Mouse (Mus musculus) intestine, postnatal 0 days (tissue): ENCODE measurements around the gene Tpm3. TPM values are rescaled to one million over a fixed set of nuclear protein-coding genes. Genes with fewer than 3 reads are reported as not detected.
A peak's percentile ranks its signal among the peaks of the same experiment; 100 is the strongest.

Source experiments
- ATAC-seq: fragments of 200-750 bp; cut with Nextera tagmentation; 2 replicates; pipeline ENCODE4 v1.8.0; 2017; ENCODE audit warnings: mild to moderate bottlenecking, moderate TSS enrichment, moderate library complexity
- H3K27ac ChIP-seq: fragments of 300-500 bp; sonication (generic); 2 replicates; pipeline ENCODE4 v1.5.1; 2014; ENCODE audit warnings: mild to moderate bottlenecking, low read depth, low read length, moderate library complexity
- H3K27me3 ChIP-seq: fragments of 300-500 bp; sonication (generic); replicated peaks from 2 replicates; pipeline ENCODE4 v1.6.1; 2014; ENCODE audit warnings: low read length, mixed read lengths; ENCODE audit not compliant: control insufficient read depth, insufficient read depth
- H3K36me3 ChIP-seq: fragments of 300-500 bp; sonication (generic); 2 replicates; pipeline ENCODE4 v1.6.1; 2014; ENCODE audit warnings: mild to moderate bottlenecking, moderate library complexity; ENCODE audit not compliant: control insufficient read depth, insufficient read depth
- H3K4me1 ChIP-seq: fragments of 300-500 bp; sonication (generic); replicated peaks from 2 replicates; pipeline ENCODE4 v1.6.1; 2014; ENCODE audit warnings: antibody characterized with exemption, low read length, mixed read lengths; ENCODE audit not compliant: control insufficient read depth, insufficient read depth
- H3K4me2 ChIP-seq: fragments of 300-500 bp; sonication (generic); replicated peaks from 2 replicates; pipeline ENCODE4 v1.6.1; 2014; ENCODE audit warnings: low read depth, mild to moderate bottlenecking, moderate library complexity
- H3K4me3 ChIP-seq: fragments of 300-500 bp; sonication (generic); 2 replicates; pipeline ENCODE4 v1.5.1; 2014; ENCODE audit warnings: low read depth, low read length
- H3K9ac ChIP-seq: fragments of 300-500 bp; sonication (generic); 2 replicates; pipeline ENCODE4 v1.6.1; 2014; ENCODE audit warnings: mild to moderate bottlenecking, low read depth, low read length
- H3K9me3 ChIP-seq: fragments of 300-500 bp; sonication (generic); 2 replicates; pipeline ENCODE4 v1.6.1; 2016; ENCODE audit warnings: mixed run types; ENCODE audit not compliant: control insufficient read depth
- CTCF ChIP-seq: sonication (generic); IDR thresholded peaks from 2 replicates; pipeline ENCODE4 v1.5.1; 2016; ENCODE audit warnings: low read depth, mild to moderate bottlenecking, control low read depth, antibody characterized with exemption, moderate library complexity
- WGBS: fragments of 180-500 bp; shearing (Covaris S2); extraction: QIAGEN DNeasy Blood & Tissue Kit; methylation state at CpG from one replicate; pipeline ENCODE4 v1.1.7; 2014; 5-methylcytosine and 5-hydroxymethylcytosine counted together
- polyA plus RNA-seq: library from polyadenylated mRNA; unstranded; fragments of >200 nt; fragmentation: Nextera tagmentation; extraction: Ambion mirVana; gene quantifications from 2 replicates; pipeline ENCODE4 v1.2.1, GENCODE M21; 2015

The Tpm3 gene
- polyA plus RNA-seq, 1 experiment from 2014 or later = 311 TPM

DNA sequence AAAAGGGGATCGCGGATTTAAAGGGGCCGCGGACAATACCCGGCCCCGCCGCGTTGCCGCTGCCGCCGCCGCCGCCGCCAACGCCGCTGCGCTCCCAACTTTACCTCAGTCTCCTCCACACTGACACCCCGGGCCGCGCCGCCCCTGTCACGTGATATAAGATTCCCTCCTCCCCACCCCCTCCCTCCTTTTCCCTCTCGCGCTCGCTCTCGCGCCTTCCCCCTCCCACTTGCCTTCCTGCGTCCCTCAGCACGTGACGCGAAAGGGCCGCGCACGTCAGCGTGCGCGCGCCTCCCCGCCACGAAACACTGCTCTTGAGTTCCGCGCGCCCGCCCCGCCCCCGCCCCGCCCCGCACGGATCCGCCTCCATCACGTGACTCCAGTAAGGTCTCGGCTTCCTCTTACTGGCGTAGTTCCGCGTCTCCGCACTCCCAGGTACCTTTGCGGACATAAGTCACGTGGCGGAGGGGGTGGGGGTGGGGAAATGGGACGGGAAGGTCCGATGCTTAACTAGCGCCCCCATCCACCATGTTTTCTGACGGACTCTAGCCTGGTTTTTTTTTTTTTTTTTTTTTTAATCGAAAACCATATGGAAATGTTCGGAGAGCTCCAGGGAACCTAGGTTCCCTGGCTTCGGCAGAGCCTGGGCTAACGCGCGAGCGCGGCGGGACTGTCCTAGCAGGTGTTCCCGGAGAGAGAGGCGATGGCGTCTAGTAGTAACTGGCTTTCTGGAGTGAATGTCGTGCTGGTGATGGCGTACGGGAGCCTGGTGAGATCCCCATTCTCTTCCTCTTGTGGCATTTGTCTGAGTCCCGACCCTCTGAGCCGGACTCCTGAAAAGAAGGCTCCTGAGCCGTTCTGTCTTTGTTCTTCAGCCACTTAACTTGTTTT, 19.9 kb upstream of the Tpm3 start, which contains the start of gene Ubap2l:
Gene Ubap2l (minus strand): TSS at position 278 of the 891 bp plus-strand sequence.
- ATAC-seq = peak; percentile 97
- TF ChIP-seq CTCF = peak; percentile 50
- no peaks in the 10 kb centered on the region for H3K27me3 ChIP-seq
- peak within 1 kb of the TSS; percentile 90 for H3K4me3 ChIP-seq
- peak within 1 kb of the TSS; percentile 97 for H3K9ac ChIP-seq
- H3K36me3 ChIP-seq = peaks cover 21% of the 10 kb centered on the region
- peak within 1 kb of the TSS; percentile 79 for H3K4me2 ChIP-seq
- H3K4me1 ChIP-seq = 0 out of 2 replicates have a peak, but pooled peaks cover 2% of the 10 kb centered on the region
- no peaks in the 10 kb centered on the region for H3K9me3 ChIP-seq
- WGBS = under 1% methylated on average over 71 of the region's 81 CpGs
- peak within 1 kb of the TSS; percentile 92 for H3K27ac ChIP-seq

DNA sequence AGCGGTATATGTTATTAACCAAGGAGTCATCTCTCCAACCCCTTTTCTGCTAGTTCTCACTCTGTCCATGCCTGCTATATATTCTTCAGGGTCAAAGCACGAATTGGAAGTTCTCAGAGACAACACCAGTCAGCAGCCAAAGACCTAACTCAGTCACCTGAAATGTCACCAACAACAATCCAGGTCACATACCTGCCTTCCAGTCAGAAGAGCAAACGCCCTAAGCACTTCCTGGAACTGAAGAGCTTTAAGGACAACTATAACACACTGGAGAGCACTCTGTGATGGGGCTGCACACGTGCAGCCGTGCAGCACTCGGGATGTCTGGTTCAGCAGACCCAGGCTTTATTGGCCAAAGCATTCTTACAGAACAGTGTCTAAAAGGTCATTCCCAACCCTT, 10.9 kb upstream of the Tpm3 start:
- Histone ChIP-seq H3K4me2 (no peak overlapping the region), H3K36me3 (peaks cover 43% of the 10 kb centered on the region), H3K27ac (no peak overlapping the region), H3K9me3 (no peaks in the 10 kb centered on the region), H3K4me3 (no peak overlapping the region), H3K9ac (no peak overlapping the region), H3K4me1 (no peaks in the 10 kb centered on the region), H3K27me3 (no peaks in the 10 kb centered on the region)
- TF ChIP-seq CTCF = no peak
- no peak for ATAC-seq
- 88% methylated on average over 6 of the region's 6 CpGs for WGBS

DNA sequence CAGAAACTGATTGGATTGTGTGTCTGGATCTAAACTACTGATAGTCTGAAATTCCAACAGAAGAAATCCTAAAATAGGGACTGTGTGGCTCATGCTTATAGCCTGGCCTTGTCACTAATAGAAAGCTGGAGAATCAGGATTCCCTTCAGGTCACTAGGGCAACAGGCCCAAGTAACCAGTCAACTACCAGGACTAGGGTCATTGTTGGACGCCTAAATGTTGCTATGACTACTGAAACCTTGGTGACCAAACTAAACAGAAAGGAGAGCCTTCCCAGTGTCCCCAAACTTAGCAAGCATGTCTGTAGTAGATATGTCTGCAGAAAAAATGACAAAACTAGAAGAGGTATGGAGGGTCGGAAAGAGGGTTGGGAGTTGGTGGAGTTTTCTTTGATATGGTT, 9.9 kb upstream of the Tpm3 start:
- H3K4me1 ChIP-seq = no peaks in the 10 kb centered on the region
- H3K27me3 ChIP-seq = no peaks in the 10 kb centered on the region
- no peak overlapping the region for H3K27ac ChIP-seq
- no peak overlapping the region for H3K4me3 ChIP-seq
- no peak overlapping the region for H3K4me2 ChIP-seq
- peaks cover 34% of the 10 kb centered on the region for H3K36me3 ChIP-seq
- WGBS = 69% methylated on average over 2 of the region's 2 CpGs
- no peak for ATAC-seq
- H3K9ac ChIP-seq = no peak overlapping the region
- no peaks in the 10 kb centered on the region for H3K9me3 ChIP-seq
- TF ChIP-seq CTCF = no peak

DNA sequence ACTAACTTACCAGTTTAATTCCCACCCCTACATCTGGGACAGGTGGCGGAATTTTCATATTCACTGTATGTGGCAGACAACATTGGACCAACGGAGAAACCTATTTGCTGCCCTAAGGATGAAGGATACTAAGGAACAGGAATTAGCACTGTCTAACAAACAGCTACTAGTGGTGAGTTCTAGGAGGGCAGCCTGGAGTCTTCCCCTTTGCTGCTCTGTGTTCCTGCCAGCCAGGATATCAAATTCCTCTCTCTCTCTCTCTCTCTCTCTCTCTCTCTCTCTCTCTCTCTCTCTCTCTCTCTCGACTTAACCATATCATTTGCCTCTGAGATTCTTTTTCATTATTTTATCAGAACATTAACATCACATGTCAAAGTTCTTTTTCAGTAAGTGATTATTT, 8.1 kb upstream of the Tpm3 start:
- Histone ChIP-seq H3K27me3 (no peaks in the 10 kb centered on the region), H3K9ac (no peak overlapping the region), H3K4me1 (no peaks in the 10 kb centered on the region), H3K27ac (no peak overlapping the region), H3K4me3 (no peak overlapping the region), H3K9me3 (no peaks in the 10 kb centered on the region), H3K4me2 (no peak overlapping the region), H3K36me3 (peaks cover 27% of the 10 kb centered on the region)
- no peak for TF ChIP-seq CTCF
- ATAC-seq = no peak
- 83% methylated on average over 3 of the region's 3 CpGs for WGBS

DNA sequence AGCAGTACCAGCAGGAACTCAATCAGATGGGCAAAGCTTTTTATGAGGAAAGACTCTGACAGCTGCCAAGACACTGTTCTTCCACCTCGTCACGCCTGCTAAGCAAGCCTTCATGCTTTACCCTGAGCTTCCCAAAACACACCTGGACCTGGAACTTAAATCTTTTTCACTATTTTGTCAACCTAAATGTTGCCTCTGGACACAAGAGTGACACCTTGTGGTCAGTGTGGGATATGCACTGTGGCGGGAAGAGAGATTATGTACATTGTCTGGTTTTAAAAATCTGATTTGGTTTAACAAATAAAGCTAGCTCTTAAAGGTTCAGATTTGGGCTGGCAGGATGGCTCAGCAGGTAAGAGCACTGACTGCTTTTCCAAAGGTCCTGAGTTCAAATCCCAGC, 6.9 kb upstream of the Tpm3 start:
- Histone ChIP-seq H3K4me1 (no peaks in the 10 kb centered on the region), H3K4me2 (no peak overlapping the region), H3K4me3 (no peak overlapping the region), H3K27ac (no peak overlapping the region), H3K9ac (no peak overlapping the region), H3K36me3 (peaks cover 23% of the 10 kb centered on the region), H3K9me3 (no peaks in the 10 kb centered on the region), H3K27me3 (no peaks in the 10 kb centered on the region)
- ATAC-seq = no peak
- 57% methylated on average over 3 of the region's 3 CpGs for WGBS
- peak; percentile 86 for TF ChIP-seq CTCF

DNA sequence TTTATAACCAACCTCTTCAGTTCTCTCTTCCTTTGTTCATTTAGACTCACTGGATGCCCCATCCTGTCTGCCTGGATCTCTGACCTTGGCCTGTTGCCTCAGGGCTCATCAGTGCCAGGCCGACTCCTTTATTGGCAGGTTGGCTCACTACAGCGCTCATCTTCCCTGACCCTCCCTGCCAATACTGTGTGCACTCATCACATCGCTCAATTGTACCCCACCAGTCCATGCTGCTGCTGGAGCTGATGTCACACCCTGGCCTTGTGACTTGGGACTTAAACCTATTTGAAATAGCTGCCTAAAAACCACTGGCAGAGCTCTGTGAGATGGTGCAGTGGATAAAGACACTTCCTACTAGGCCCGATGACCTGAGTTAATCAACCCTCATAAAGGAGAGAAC, 4.6 kb upstream of the Tpm3 start:
- Histone ChIP-seq H3K27me3 (no peaks in the 10 kb centered on the region), H3K9me3 (no peaks in the 10 kb centered on the region), H3K9ac (no peak overlapping the region), H3K4me2 (no peak overlapping the region), H3K36me3 (peaks cover 4% of the 10 kb centered on the region), H3K4me3 (no peak overlapping the region), H3K4me1 (no peaks in the 10 kb centered on the region), H3K27ac (no peak overlapping the region)
- 83% methylated on average over 4 of the region's 4 CpGs for WGBS
- ATAC-seq = no peak
- TF ChIP-seq CTCF = no peak
